Mouse (Mus musculus): Measurements from ENCODE around the gene Tenm2.

Gene Tenm2

GRCm38 (mm10) chr11:36909036-36909435, 326.7 kb downstream of the Tenm2 start:
- DNase-seq (ENCODE audit: low read depth, low spot score): no peak

GRCm38 (mm10) chr11:36902302-36902701, 333.5 kb downstream of the Tenm2 start:
- no peak for DNase-seq (ENCODE audit: low read depth, low spot score)

- DNase-seq (ENCODE audit: low read depth, low spot score): no peak
Observed at GRCm38 (mm10) chr11:36893061-36893460, 342.7 kb downstream of the Tenm2 start.

- no peak for DNase-seq (ENCODE audit: low read depth, low spot score)
Observed at GRCm38 (mm10) chr11:36891106-36891505, 344.7 kb downstream of the Tenm2 start.

GRCm38 (mm10) chr11:36887490-36887889, 348.3 kb downstream of the Tenm2 start:
- DNase-seq (ENCODE audit: low read depth, low spot score): no peak

- DNase-seq (ENCODE audit: low read depth, low spot score): no peak
Observed at GRCm38 (mm10) chr11:36886147-36886546, 349.6 kb downstream of the Tenm2 start.

GRCm38 (mm10) chr11:36872961-36873360, 362.8 kb downstream of the Tenm2 start:
- no peak for DNase-seq (ENCODE audit: low read depth, low spot score)

GRCm38 (mm10) chr11:36870548-36870947, 365.2 kb downstream of the Tenm2 start:
- DNase-seq (ENCODE audit: low read depth, low spot score): no peak

- DNase-seq (ENCODE audit: low read depth, low spot score): no peak
Observed at GRCm38 (mm10) chr11:36851690-36852089, 384.1 kb downstream of the Tenm2 start.

GRCm38 (mm10) chr11:36847451-36847850, 388.3 kb downstream of the Tenm2 start:
- no peak for DNase-seq (ENCODE audit: low read depth, low spot score)

- no peak for DNase-seq (ENCODE audit: low read depth, low spot score)
Observed at GRCm38 (mm10) chr11:36832855-36833254, 402.9 kb downstream of the Tenm2 start.

GRCm38 (mm10) chr11:36831511-36831910, 404.3 kb downstream of the Tenm2 start:
- DNase-seq (ENCODE audit: low read depth, low spot score): no peak

GRCm38 (mm10) chr11:36824666-36825065, 411.1 kb downstream of the Tenm2 start:
- no peak for DNase-seq (ENCODE audit: low read depth, low spot score)

GRCm38 (mm10) chr11:36804615-36805014, 431.1 kb downstream of the Tenm2 start:
- DNase-seq (ENCODE audit: low read depth, low spot score): no peak

GRCm38 (mm10) chr11:36802208-36802631, 433.5 kb downstream of the Tenm2 start:
- DNase-seq (ENCODE audit: low read depth, low spot score): no peak

GRCm38 (mm10) chr11:36801683-36802082, 434.1 kb downstream of the Tenm2 start:
- DNase-seq (ENCODE audit: low read depth, low spot score): no peak

GRCm38 (mm10) chr11:36799409-36799808, 436.4 kb downstream of the Tenm2 start:
- DNase-seq (ENCODE audit: low read depth, low spot score): peak; percentile 2

GRCm38 (mm10) chr11:36758009-36758408, 477.8 kb downstream of the Tenm2 start:
- DNase-seq (ENCODE audit: low read depth, low spot score): no peak

GRCm38 (mm10) chr11:36746286-36746685, 489.5 kb downstream of the Tenm2 start:
- DNase-seq (ENCODE audit: low read depth, low spot score): peak; percentile 14

- no peak for DNase-seq (ENCODE audit: low read depth, low spot score)
Observed at GRCm38 (mm10) chr11:36727800-36728199, 508.0 kb downstream of the Tenm2 start.

- DNase-seq (ENCODE audit: low read depth, low spot score): no peak
Observed at GRCm38 (mm10) chr11:36702881-36703280, 532.9 kb downstream of the Tenm2 start.

GRCm38 (mm10) chr11:36700951-36701350, 534.8 kb downstream of the Tenm2 start:
- no peak for DNase-seq (ENCODE audit: low read depth, low spot score)

- DNase-seq (ENCODE audit: low read depth, low spot score): no peak
Observed at GRCm38 (mm10) chr11:36700131-36700530, 535.6 kb downstream of the Tenm2 start.

- no peak for DNase-seq (ENCODE audit: low read depth, low spot score)
Observed at GRCm38 (mm10) chr11:36698268-36698667, 537.5 kb downstream of the Tenm2 start.

Data from forelimb bud, embryonic 11.5 days (tissue).